Mouse (Mus musculus) adipocyte (in vitro differentiated cells): ENCODE measurements at regions not wholly inside any gene's neighbourhood (a gene's known extent, or its start where the extent isn't known, plus 50 kb on each side); places are given as distances from the start of the nearest gene placed in this dataset.

ENCODE experiments used
- DNase-seq: peaks from one replicate; pipeline ENCODE4 v3.0.0-alpha.2; 2016; ENCODE audit warnings: low spot score

DNA sequence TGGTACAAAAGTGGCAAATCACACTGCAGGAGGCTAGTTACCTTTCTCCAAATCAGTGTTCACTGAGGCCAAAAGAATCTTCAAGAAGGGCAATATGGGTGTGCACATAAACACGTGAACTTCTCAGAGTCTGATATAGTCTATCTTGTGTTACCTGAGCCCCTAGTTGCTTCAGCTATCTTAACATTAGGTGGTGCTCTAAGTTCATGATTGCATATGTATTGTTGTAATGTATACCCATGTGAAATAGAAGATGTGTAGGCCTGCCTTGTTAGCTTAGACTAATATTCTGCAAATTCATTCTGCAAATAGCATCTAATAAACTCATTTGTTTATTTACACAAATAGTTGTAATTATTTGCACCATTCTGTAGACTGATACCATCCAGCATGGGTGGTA, 764.6 kb downstream of the Basp1 start:
- no peak for DNase-seq

DNA sequence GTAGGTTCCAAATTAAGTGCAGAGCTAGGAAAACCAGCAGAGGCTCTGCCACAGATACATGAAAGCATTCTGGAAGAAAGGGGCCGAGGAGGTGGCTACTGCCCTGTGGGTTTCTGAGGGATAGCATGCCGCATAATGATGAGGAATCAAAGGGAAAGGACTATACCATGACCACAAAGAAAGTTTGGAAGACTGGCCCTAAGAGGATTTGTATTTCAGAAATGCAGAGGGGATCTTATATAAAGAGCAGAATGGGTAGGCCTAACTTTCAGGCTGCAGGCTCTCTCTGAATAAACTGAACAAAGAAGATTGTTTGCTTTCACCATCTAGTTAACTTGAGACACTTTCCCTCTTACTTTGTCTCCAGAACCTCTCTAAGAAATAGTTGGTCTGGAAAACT, 777.9 kb downstream of the Basp1 start:
- no peak for DNase-seq

DNA sequence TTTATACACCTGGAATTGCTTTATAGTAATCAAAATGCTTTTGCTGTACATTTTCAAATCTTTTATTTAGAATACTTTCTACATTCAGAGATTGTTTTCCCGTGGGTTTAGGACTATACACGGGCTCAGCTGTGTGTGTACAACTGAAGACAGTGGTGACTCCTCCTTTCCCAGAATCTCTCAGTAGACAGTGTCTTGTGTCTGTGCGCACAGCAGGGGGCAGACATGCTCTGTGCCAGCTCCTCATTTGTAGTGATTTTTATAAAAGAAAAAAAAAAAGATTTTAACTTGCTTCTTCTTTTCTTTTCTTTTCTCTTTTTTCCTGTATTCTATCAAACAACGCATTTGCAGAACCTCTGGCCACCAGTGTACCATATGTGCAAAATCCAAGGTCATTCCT, 817.3 kb downstream of the Basp1 start:
- peak; percentile 67 for DNase-seq

DNA sequence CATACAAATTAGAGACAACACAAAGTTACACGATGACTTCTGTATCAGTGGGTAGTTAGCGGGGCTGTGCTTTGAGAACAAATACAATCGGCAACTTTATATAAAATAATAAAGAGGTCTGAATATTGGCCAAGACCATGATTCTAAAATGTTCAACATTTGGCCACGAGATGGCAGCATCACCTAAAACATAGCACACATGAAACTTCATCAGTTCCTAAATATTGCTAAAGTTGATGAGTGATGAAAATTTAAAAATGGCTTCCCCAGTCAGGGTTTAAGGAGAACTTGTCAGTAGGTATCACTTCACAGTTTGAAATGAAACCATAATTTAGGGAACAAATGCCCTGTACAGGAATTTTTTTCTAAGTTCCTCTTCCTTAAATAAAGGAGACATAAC, 824.6 kb downstream of the Basp1 start:
- peak; percentile 82 for DNase-seq

DNA sequence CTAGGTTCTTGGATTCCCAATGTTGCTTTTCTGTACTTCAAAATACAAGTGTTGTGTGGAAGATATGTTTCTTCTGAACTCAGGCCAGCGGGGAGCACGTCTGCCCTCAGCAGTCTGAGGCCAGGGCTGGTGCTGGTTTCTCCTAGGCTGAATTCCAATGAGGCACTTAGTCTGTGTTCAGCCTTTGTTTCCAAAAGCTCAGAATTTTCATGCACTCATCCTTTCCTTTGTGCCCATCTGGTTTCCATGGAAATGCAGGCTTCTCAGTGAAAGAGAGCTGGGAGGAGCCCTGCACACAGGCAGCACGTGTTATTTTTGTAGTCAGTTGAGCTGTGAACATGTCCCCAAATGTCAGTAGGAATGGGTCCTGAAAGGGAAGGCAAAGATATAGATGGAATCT, 846.6 kb downstream of the Basp1 start:
- no peak for DNase-seq

DNA sequence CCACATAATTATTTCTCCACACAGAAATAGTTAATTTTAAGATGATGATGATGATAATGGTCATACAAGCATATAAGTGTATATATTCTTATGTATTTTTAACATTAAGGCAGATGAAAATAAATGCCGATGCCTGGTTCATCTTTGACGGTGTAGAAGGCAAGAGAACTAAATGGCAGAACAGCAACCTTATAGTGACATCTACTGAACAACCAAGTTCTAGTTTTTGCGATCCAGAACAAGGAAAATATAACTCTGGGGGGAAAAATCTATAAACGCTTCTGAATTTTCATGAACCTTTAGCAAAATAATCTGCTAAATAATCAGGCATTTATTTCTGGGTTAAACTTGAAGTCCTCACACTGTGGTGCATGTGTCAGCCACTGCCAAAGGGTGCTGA, 856.8 kb downstream of the Basp1 start:
- DNase-seq = no peak

DNA sequence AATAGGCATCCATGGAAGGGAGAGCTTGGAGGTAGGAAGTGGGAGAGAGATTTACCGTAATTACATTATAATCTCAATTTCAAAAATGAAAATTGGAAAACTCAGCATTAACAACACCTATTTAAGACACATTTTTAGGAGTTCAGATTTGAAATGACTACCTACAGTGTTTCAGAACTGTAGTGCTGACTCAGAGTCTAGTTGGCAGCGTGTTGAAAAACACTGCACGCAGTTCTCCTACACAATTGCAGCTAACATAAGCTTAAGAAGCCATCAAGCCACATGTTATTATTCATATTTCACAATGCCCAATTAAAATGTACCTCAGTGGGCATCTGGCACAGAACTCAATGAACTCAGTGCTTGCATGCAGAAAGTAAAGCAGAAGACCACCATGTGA, 863.5 kb downstream of the Basp1 start:
- no peak for DNase-seq

DNA sequence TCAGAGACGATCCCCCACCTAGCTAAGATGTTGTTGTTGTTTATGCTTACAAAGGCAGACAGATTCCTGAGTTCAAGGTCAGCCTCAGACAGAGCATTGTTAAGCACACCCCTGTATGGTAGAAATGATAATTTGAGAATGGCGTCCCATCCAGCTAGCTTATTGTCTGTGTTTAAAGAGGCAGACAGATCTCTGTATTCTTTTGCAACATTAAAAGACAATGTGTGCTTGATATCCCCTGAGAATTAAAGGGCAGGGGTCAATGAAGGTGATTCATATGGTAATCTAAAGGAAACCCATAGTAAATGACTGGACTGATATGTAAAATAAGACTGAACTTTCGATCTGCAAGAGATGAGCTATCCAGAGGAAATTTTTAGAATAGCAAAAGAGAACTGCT, 883.5 kb downstream of the Basp1 start:
- DNase-seq = no peak

DNA sequence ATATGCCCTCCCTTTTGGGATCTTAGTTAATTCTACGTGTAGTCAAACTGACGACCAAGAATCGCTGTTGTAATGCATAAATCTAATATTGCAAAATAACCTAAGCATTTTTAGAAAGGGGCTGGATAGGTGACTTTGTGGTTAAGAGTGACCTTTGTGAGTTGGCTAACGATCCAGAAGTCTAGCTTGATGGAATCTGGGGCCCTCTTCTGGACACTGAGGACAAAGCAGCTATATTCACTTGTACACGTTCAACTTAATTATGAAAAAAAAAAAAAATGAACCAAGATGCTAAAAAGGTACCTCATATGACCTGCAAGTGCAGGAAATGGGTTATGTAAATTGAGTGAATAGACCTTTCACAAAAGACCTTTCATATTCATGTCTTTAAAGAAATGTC, 886.2 kb downstream of the Basp1 start:
- peak; percentile 32 for DNase-seq

DNA sequence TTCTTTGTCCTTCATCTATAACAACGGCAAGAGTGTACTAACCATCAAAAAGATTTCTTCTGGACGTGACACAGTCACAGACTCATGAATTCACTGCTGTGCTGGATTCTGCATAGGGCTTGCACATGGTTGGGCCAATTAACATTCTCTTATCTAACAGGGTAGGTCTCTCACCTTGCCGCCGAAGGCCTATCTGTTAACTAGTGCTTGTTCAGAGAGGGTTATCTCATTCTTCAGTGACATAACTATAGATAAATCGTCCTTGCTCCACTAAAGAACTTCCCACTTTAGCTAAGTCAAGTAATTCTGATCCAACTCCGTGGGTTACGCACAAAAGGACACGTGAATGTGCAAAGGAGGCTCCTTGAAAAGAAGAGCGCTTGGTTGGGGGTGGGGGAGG, 899.6 kb downstream of the Basp1 start:
- no peak for DNase-seq

DNA sequence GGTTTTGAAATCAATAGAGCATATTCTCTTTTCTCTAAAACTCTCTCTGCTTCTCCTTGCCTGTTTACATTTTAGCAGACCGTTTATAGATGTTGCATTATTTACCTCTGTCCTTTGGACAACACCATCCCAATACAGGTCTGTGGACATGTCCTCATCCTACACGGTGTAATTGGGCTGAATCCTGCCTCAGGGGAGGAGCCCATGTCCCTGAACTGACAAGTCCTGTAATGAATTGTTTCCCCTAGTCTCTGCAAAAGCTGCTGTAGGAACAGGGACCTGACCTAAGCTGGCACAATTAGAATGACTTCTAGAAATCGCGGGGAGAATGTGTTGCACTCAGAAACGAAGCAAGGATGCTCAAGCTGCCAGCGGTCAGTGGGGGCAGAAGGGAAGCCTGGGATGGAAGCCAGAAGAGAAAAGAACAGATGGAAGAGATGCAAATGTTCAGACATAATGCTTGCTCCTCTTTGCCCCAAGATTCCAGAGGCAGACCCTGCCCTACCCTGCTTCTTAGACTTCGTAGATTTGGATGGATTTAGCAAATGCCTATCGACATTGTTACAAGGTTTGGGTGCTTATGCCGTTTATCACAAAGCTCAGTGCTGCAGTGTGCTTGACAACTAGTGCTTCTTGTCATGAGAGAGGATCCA, 911.5 kb downstream of the Basp1 start:
- no peak for DNase-seq

DNA sequence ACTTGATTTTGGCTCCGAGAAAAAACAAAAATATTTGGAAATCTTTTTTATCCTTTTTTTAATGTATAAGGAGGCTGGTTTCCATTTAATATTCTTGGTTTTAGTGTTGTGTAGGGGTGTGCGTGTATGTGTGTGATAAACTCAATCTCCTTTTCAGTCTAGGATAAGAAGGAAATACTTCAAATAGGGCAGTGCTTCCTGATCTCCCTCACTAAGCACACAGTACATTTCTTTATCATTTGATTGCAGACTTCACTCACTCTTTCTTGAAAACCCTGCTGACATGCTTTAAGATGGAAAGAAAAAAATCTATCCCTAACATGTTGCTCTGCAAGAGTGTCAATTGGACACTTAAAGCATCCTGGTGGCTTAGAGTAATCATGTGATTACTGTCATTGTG, 927.3 kb downstream of the Basp1 start:
- no peak for DNase-seq

DNA sequence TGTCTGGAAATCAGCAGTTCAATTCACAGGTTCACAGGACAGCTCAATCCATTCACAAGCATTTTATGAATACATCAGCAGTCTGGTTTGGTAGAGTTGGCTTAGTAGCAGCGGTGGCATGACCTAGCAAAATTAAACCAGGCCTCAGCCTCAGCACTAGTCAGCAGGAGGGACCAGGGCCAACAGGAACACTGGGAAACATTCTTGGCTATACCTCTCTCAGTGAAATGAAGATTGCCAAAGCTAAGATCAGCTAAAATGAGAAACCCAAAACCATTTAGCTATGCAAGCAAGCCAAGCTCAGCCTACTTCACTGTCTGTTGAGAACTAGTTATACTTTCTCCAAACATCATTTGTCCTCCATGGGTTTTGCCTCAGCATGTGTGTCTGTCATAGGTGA, 945.3 kb downstream of the Basp1 start:
- DNase-seq = peak; percentile 28

DNA sequence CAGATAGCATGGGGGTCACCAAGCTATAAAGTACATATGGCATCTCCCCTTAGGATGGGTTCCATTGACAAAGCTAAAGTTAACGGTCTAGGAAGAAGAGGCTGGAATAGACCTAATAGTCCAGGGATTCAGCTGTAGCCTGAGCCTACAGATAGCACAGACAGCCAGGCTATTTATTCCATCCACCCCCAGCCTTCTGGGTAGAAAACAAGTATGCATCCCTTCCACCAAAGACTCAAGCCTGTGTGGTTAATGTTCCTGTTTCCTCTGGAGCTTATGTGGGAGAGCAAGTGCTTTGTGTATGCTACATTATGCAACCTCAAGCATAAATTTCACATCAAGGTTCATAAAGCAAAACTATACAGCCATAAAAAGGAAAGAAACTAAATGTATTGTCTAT, 955.8 kb downstream of the Basp1 start:
- no peak for DNase-seq

DNA sequence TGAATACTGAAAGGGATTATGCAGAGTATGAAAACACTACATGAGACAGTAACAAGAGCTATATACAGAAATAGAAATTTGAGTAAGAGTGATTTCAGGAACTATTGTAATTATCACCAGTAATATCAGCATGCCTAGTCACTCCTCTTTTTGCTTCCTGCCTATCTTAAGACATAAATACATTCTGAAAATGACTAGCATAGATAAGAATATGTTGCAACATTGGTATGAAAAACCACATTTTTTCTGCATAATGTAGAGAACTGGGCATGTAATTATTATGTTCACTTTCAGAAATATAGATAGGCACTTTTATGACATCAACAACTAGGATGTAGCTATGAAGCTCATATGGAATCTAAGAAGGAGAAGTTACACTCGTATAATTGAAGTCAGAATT, 980.5 kb downstream of the Basp1 start:
- no peak for DNase-seq

DNA sequence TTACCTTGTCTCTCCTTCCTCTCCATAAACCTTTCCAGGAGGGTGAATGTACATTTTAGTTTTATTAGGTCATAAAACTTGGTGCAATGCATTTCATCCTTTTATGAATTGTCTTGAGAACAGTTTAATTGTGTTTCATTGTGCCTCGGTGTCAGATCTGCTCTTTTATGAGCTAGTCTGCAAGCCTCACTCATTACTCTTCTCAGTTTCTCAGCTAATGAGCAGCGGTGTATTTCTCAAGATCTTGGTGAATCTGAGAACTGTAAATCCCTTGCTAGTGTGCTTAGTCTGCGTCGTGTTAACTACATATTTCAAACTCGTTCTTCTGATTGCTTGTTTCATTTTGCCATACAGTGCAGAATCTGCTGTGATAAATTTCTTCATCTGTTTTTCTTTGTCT, 984.4 kb downstream of the Basp1 start:
- DNase-seq = no peak

DNA sequence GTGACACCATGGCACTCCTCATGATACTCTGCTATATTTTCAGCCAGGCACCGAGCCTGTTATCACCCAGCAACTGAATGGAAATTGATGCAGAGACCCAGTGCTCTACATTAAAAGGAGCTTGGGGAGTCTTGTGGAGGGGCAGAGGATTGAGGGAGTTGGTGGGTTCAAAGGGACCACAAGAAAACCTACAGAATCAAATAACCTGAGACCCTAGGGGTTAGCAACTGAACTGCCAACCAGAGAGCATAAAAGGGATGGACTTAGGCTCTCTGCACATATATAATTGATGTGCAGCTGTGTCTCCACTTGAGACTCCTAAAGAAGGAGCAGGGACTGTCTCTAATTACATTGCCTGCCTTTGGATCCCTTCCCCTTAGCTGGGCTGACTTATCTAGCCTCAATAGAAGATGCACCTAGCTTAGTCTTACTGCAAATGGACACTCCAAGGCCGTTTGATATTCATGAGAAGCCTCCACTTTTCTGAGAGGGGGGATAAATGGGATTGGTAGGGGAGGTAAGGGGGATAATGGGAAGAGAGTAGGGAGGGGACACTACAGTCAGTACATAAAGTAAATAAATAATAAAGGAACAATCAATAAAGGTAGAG, 991.1 kb downstream of the Basp1 start:
- DNase-seq = no peak

DNA sequence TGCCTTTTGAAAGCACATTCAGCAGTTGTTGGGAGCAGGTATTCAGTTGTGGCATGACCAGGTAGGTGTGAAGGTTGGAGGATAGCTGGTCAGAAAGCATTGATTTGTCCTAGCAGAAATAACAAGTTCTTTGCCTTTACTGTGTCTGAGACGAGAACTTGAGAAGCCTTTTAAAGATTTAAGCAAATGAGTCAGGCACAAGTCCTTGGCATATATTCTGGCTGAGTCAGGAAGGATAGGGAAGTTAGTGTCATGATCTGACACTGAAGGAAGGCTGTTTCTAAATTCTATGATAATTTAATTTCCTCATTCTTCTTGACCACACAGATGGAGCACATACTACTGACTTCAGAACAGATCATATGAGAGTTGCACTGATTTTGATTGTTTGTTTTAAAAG, 993.8 kb downstream of the Basp1 start:
- DNase-seq = no peak

DNA sequence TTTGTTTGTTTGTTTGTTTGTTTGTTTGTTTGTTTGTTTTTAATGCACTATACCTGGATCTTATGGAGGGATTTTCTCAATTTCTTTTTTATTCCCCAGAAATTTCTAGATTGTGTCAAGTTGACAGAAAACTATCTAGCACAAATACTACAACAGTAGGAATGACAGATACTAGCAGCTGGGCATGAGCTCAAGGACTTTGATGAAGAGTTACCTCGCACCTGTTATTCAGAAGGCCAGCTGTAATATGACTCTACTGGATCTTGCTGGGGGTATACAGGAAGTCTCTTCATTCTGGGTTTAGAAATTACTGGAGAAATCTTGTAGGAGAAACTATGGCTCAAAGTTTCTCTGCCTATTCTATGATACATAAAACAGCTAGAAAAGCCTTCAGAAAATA, 994.4 kb downstream of the Basp1 start:
- DNase-seq = no peak

DNA sequence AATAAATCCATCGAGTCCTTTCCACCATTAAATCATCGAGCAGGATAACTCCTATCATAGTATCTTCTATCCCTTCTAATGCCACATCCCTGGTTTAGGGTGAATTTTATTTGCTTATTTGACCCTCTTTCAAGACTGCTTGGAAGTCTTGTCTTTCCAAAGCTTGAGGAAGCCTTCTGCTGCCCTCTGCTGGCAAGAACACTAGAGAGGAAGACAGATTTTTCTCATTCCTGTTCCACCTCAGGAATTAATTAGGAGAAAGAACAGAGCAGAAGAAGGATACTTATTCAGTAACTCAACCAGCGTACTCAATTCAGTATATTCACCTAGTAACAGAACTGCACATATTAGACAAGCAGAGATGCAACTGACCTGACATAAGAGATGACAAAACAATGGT, 1005.9 kb downstream of the Basp1 start:
- peak; percentile 85 for DNase-seq

DNA sequence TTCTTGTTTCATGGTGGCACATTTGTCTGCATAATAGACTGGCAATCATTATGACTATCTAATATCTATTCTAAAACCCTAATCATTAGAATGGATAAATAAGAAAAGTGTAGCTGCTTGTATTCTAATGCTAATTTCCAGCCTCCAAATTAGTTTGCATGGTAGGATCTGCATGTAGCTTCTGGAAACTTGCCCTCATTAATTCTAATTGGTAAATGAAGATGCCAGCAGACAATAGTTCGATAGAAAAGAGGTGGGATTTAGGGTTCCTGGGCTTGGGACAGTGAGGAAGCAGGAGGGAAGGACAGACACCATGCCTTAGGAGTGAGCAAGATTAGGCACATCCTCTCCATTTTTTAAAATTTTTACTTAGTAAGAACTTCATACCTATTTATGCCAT, 1008.3 kb downstream of the Basp1 start:
- no peak for DNase-seq

DNA sequence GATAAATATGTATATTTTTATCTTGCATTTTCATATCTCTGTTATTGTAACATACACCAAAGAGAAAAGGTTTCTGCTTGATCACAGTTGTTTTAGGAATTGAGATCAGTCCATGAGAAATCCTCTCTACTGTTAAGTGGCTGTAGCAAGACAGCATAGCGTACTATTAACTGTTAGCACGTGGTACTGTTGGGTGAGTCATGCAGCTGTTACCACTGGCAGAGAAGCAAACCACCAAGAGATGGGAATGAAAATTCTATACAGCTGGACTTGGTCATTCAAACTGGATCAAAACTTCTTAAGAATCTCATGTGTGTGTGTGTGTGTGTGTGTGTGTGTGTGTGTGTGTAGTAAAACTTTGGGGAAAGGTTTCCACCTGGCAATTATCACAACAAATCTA, 1013.5 kb downstream of the Basp1 start:
- no peak for DNase-seq

DNA sequence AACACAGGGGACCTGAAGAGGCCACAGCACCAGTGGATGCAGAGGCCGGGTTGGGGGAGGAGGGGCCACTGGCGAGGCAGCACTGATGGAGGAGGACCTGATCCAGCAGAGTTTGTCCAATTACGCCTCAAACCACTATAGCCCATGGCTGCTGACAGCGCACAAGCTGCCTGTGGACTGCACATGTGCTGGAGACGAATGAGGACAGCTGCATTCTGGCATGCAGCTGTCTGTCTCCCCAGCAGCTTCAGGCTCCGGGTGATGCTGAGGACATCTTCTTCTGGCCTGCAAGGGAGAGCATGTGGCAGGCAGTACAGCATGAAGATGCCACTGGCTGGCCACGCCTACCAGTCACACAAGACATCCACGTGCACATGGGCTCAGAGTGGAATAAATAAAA, 1055.2 kb downstream of the Basp1 start:
- no peak for DNase-seq

DNA sequence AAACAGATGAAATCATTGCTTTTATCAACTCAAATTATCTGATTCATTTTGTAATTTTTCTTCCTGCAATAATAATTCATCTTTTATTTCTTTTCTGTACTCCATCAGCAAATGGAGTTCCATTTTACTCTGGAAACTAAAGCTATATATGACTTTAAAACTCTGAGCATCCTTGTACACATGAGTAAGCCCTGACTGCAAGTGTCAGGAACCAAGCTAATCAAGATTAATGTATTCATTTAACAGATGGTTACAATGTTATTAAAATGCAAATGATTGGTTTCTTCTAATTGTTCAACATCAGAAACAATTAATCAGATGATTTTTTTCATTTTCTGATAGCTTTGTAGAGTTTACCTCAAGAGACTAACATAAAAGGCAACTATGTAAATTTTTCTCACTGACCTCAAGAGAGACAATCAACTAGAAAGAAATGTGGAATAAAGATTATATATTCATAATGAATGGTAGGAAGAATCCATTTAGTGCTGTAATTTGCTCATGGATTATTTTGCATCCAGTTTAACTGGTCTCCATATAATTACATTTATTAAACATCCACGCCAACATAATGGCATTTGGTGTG, 1064.5 kb downstream of the Basp1 start:
- DNase-seq = no peak
